14 mouse cellular contexts compared by ENCODE assay signal in genomic region chr13:27026614-27027013, GRCm38 (mm10). TPM values are rescaled to one million over a fixed set of nuclear protein-coding genes. Genes with fewer than 3 reads are reported as not detected.
"Had no signal": no experiment of that assay in that cellular context is flagged by ENCODE, and none has a peak within 500 bp of the region (broad histone marks: within the 10 kb centered on the region; RNA-seq: fewer than 3 reads in every experiment).

No protein-coding gene starts in this region.

- DNase-seq: liver, postnatal 0 days; lung, adult 2 months; lung, postnatal 14 days; lung, postnatal 36 days; midbrain, embryonic 14.5 days; retina, postnatal 1 day; right cerebral cortex, adult 18-20 months; right cerebral cortex, postnatal 25 days; right cerebral cortex, postnatal 4 days; spleen, adult 18-20 months; thymus, adult 18-20 months; thymus, postnatal 14 days; thymus, postnatal 36 days had no signal

RNA-seq across cellular contexts. Expression of gene Prl, which starts 30.8 kb away (rescaled TPM):
- total RNA-seq: megakaryocyte progenitor cell, adult 5-6 weeks had no signal
